Mouse (Mus musculus) liver, embryonic 18 days (tissue): ENCODE measurements around the gene Papola. TPM values are rescaled to one million over a fixed set of nuclear protein-coding genes. Genes with fewer than 3 reads are reported as not detected.

Source experiments
- polyA plus RNA-seq: library from polyadenylated mRNA; depleted of rRNA; stranded (reverse); fragments of >200 nt; gene quantifications from 2 replicates; pipeline ENCODE4 v1.2.3, GENCODE M21; 2012; rRNA removed

Gene Papola
- polyA plus RNA-seq: 54.1 and 61.4 TPM in 2 replicates

DNA sequence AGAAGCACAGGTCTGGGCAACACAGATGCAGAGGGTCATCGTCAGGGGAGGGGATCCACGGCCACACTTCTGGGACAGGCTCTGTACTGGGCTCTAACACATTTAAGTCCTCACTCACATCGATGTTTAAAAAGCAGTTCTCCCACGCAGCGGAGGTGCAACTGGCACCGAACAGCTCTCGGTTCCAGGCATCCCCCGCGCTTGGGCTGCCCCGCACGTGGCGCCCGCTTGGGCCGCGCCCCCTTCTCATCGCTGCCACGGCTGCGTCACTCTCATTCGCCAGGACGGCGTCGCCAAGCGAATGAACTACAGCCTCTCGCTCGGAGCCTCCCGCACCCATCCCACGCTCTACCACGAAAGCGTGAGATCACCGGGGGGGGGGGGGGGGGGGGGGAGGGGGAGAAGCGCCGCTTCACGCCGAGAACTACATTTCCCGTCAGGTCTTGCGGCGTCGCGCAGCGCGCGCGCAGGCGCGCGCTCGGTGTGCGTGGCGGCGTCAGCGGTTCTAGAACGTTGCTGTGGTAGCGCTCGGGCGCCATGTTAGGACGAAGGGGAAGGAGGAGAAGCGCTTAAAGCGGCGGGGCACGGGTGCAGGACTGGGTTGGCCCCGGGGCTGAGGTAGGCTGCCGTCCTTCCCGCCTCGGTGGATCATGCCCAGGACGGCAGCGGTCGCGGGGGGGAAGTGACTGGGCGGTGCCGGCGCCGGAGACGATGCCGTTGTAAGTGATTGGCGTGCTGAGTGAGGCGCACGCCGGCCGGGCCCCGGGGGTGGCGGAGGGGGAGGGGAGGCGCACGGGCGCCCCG is at the start of gene Papola:
Gene Papola (plus strand): TSS at position 499 of the 804 bp plus-strand sequence.

Other genes with a start within 250 kb of the Papola start
- gene Bdkrb2, start 221.5 kb upstream of the Papola start, polyA plus RNA-seq: 0.02 TPM in 2 replicates
- gene Bdkrb1, start 181.6 kb upstream of the Papola start, polyA plus RNA-seq: not detected in 2 replicates
- 6.3 and 6.4 TPM in 2 replicates for gene Gskip, start 99.9 kb upstream of the Papola start, polyA plus RNA-seq
- gene Atg2b, start 99.5 kb upstream of the Papola start, polyA plus RNA-seq: 9.9 and 13.2 TPM in 2 replicates
- gene Ak7, start 78.7 kb upstream of the Papola start, polyA plus RNA-seq: 0.37 and 0.44 TPM in 2 replicates
- gene Vrk1, start 225.5 kb downstream of the Papola start, polyA plus RNA-seq: 23.3 and 23.7 TPM in 2 replicates